ENCODE assay signal across 18 mouse cellular contexts in genomic region chr1:155886846-155887245, GRCm38 (mm10).
"Had no signal": no experiment of that assay in that cellular context is flagged by ENCODE, and none has a peak within 500 bp of the region (broad histone marks: within the 10 kb centered on the region; RNA-seq: fewer than 3 reads in every experiment).

No protein-coding gene starts in this region.

- ATAC-seq: inflammation-experienced regulatory T-cells, adult 6 months; lung, postnatal 0 days; midbrain, embryonic 15.5 days had no signal

- H3K27me3 ChIP-seq: midbrain, embryonic 12.5 days; midbrain, embryonic 15.5 days; neural tube, embryonic 13.5 days had no signal

- DNase-seq: kidney, adult 18-20 months; kidney, adult 9 months; kidney, postnatal 14 days; kidney, postnatal 4 days; layer of hippocampus, adult 9-11 months; lung, embryonic 14.5 days; retina, postnatal 1 day; right cerebral cortex, postnatal 25 days; thymus, adult 18-20 months; thymus, postnatal 36 days had no signal

- H3K4me2 ChIP-seq: lung, embryonic 14.5 days; midbrain, embryonic 12.5 days; midbrain, embryonic 15.5 days; neural tube, embryonic 13.5 days had no signal

- H3K27ac ChIP-seq: layer of hippocampus, adult 2 months; liver, embryonic 14.5 days; macrophage; midbrain, embryonic 12.5 days; midbrain, embryonic 15.5 days; neural tube, embryonic 13.5 days had no signal

- H3K4me1 ChIP-seq: midbrain, embryonic 12.5 days; midbrain, embryonic 15.5 days; neural tube, embryonic 13.5 days had no signal

- H3K9me3 ChIP-seq: midbrain, embryonic 12.5 days; midbrain, embryonic 15.5 days; neural tube, embryonic 13.5 days had no signal

- H3K9ac ChIP-seq: liver, embryonic 14.5 days; lung, embryonic 14.5 days; midbrain, embryonic 12.5 days; midbrain, embryonic 15.5 days; neural tube, embryonic 13.5 days had no signal

- H3K4me3 ChIP-seq: layer of hippocampus, adult 2 months; midbrain, embryonic 12.5 days; midbrain, embryonic 15.5 days; neural tube, embryonic 13.5 days had no signal
